Mouse (Mus musculus) urinary bladder, adult 18-20 months (tissue): ENCODE measurements around the gene B3galnt2.
A peak's percentile ranks its signal among the peaks of the same experiment; 100 is the strongest.
"Not testable (repeated sequence)": the region's sequence is repeated elsewhere in the genome, so short reads cannot be mapped to it uniquely, and the experiment has no call there.

Experiments used
- DNase-seq, 2 experiments: peaks; one replicate each; pipeline ENCODE4 v3.0.0; 2022; ENCODE audit warnings: low spot score in 2 of 2, mixed read lengths in 2 of 2

B3galnt2 gene

GRCm38 (mm10) chr13:13953874-13954832 lies at the start of gene B3galnt2:
Gene B3galnt2, plus strand, starts transcription at chr13:13954469.
- peak; percentile 78 to 97 for DNase-seq

GRCm38 (mm10) chr13:13911341-13911740 lies 42.9 kb upstream of the B3galnt2 start:
- no peak for DNase-seq

- no peak for DNase-seq
These were observed 34.9 kb upstream of the B3galnt2 start for GRCm38 (mm10) chr13:13919396-13919795.

GRCm38 (mm10) chr13:13922526-13922925 lies 31.7 kb upstream of the B3galnt2 start:
- DNase-seq, result no peak

GRCm38 (mm10) chr13:13929982-13930381 lies 24.3 kb upstream of the B3galnt2 start:
- DNase-seq, result no peak

GRCm38 (mm10) chr13:13954931-13955330 lies 662 bp downstream of the B3galnt2 start:
- DNase-seq, result peak in 1 of 2 experiments; percentile 31

- DNase-seq, result no peak
These were observed 2.4 kb downstream of the B3galnt2 start for GRCm38 (mm10) chr13:13956686-13957085.

- DNase-seq, result no peak
These were observed 5.9 kb downstream of the B3galnt2 start for GRCm38 (mm10) chr13:13960211-13960610.

GRCm38 (mm10) chr13:13961046-13961445 lies 6.8 kb downstream of the B3galnt2 start:
- DNase-seq, result no peak

GRCm38 (mm10) chr13:13965388-13965964 lies 11.2 kb downstream of the B3galnt2 start:
- no peak for DNase-seq

GRCm38 (mm10) chr13:13966172-13966571 lies 11.9 kb downstream of the B3galnt2 start:
- DNase-seq, result no peak

- DNase-seq, result peak; percentile 16 to 57
These were observed 14.4 kb downstream of the B3galnt2 start for GRCm38 (mm10) chr13:13968629-13969111.

- DNase-seq, result no peak
These were observed 15.5 kb downstream of the B3galnt2 start for GRCm38 (mm10) chr13:13969796-13970195.

- not testable (repeated sequence) for DNase-seq
These were observed 27.6 kb downstream of the B3galnt2 start for GRCm38 (mm10) chr13:13981842-13982241.

- no peak for DNase-seq
These were observed 29.3 kb downstream of the B3galnt2 start for GRCm38 (mm10) chr13:13983523-13983922.

- no peak for DNase-seq
These were observed 34.9 kb downstream of the B3galnt2 start for GRCm38 (mm10) chr13:13989135-13989534.

- DNase-seq, result no peak
These were observed 36.1 kb downstream of the B3galnt2 start for GRCm38 (mm10) chr13:13990391-13990790.

- DNase-seq, result no peak
These were observed 38.8 kb downstream of the B3galnt2 start for GRCm38 (mm10) chr13:13993041-13993440.

GRCm38 (mm10) chr13:13995046-13995445 lies 40.8 kb downstream of the B3galnt2 start:
- no peak for DNase-seq

GRCm38 (mm10) chr13:13997476-13997875 lies 43.2 kb downstream of the B3galnt2 start:
- no peak for DNase-seq

- DNase-seq, result no peak
These were observed 48.4 kb downstream of the B3galnt2 start for GRCm38 (mm10) chr13:14002706-14003105.

GRCm38 (mm10) chr13:14004086-14004485 lies 49.8 kb downstream of the B3galnt2 start:
- DNase-seq, result no peak

- DNase-seq, result peak; percentile 22
These were observed 50.7 kb downstream of the B3galnt2 start for GRCm38 (mm10) chr13:14004999-14005398.
